Mouse (Mus musculus) G1E (cell line): ENCODE data around the gene Fam90a1a.

Experiments
- CTCF ChIP-seq: IDR thresholded peaks from 2 replicates; pipeline ENCODE4 v1.5.1; 2012; ENCODE audit warnings: low read depth, low read length, inconsistent platforms, mixed read lengths
- GATA1 ChIP-seq: IDR thresholded peaks from 2 replicates; pipeline ENCODE4 v1.6.1; 2012; ENCODE audit warnings: borderline replicate concordance, low read length, inconsistent platforms, mixed read lengths
- POLR2AphosphoS5 ChIP-seq: IDR thresholded peaks from 2 replicates; pipeline ENCODE4 v1.6.1; 2012; ENCODE audit warnings: low read depth, low read length, inconsistent platforms; ENCODE audit not compliant: insufficient replicate concordance
- TAL1 ChIP-seq: conservative IDR thresholded peaks from 2 replicates; pipeline ENCODE4 v1.6.1; 2012; ENCODE audit warnings: low read depth, low read length, inconsistent platforms, mixed read lengths

GRCm38 (mm10) chr8:22006423-22006822, 47.9 kb downstream of the Fam90a1a start:
- TF ChIP-seq CTCF (no peak), TAL1 (no peak), POLR2AphosphoS5 (no peak), GATA1 (no peak)
